11 mouse cellular contexts compared by ENCODE assay signal in genomic region chr9:41585771-41586170, GRCm38 (mm10).
DNase-seq lines count a peak whose midpoint lies in the region; ATAC-seq and TF ChIP-seq lines count a peak whose summit lies in the region.
"Had no signal": no experiment of that assay in that cellular context is flagged by ENCODE, and none has a peak within 500 bp of the region (broad histone marks: within the 10 kb centered on the region; RNA-seq: fewer than 3 reads in every experiment).

No protein-coding gene starts in this region.

- peak overlapping the region; percentile 13; the same call in 1 of the 2 replicates for H3K4me2 ChIP-seq in kidney, postnatal 0 days (ENCODE audit: low read length)
- H3K4me2 ChIP-seq in embryonic facial prominence, embryonic 14.5 days (ENCODE audit: low read depth, low read length), result peak overlapping the region; percentile 73
- H3K4me2 ChIP-seq in hindbrain, embryonic 16.5 days (ENCODE audit: low read length), result peak overlapping the region; percentile 82
- peak overlapping the region; percentile 86 for H3K4me2 ChIP-seq in neural tube, embryonic 14.5 days (ENCODE audit: low read depth, low read length)
- H3K4me2 ChIP-seq in liver, postnatal 0 days (ENCODE audit: low read depth, low read length), result no peak overlapping the region

- no peak for TF ChIP-seq EP300 in liver, postnatal 0 days (IDR thresholded peaks at IDR 0.05; ENCODE audit: low read depth)

- no peak for ATAC-seq in kidney, postnatal 0 days (replicated peaks; ENCODE audit: low FRiP score, low read depth)
- ATAC-seq in embryonic facial prominence, embryonic 14.5 days (ENCODE audit: low read depth), result no peak
- ATAC-seq in hindbrain, embryonic 16.5 days, result no peak
- ATAC-seq in neural tube, embryonic 14.5 days (ENCODE audit: low read depth), result 0 out of 2 replicates have a peak, but pooled peaks have one; percentile 14
- ATAC-seq in liver, postnatal 0 days, result no peak

- H3K27me3 ChIP-seq in kidney, postnatal 0 days (ENCODE audit: insufficient read depth, low read length), result no peaks in the 10 kb centered on the region
- H3K27me3 ChIP-seq in embryonic facial prominence, embryonic 14.5 days (replicated peaks; ENCODE audit: control insufficient read depth, insufficient read depth, low read length), result no peaks in the 10 kb centered on the region
- no peaks in the 10 kb centered on the region for H3K27me3 ChIP-seq in hindbrain, embryonic 16.5 days (replicated peaks; ENCODE audit: control insufficient read depth, insufficient read depth, low read length)
- no peaks in the 10 kb centered on the region for H3K27me3 ChIP-seq in neural tube, embryonic 14.5 days (ENCODE audit: control insufficient read depth, insufficient read depth, low read length)
- 0 out of 2 replicates have a peak, but pooled peaks cover 11% of the 10 kb centered on the region for H3K27me3 ChIP-seq in liver, postnatal 0 days (ENCODE audit: insufficient read depth, low read length)

- 49% methylated on average over 5 of the region's 5 CpGs for WGBS in kidney, postnatal 0 days
- WGBS in embryonic facial prominence, embryonic 14.5 days, result 13% methylated on average over 5 of the region's 5 CpGs
- 10% methylated on average over 5 of the region's 5 CpGs for WGBS in hindbrain, embryonic 16.5 days
- 19% methylated on average over 5 of the region's 5 CpGs for WGBS in neural tube, embryonic 14.5 days
- 62% methylated on average over 5 of the region's 5 CpGs for WGBS in liver, postnatal 0 days (ENCODE audit: insufficient replicate concordance)

- no peak for TF ChIP-seq CTCF in kidney, postnatal 0 days (IDR thresholded peaks at IDR 0.05; ENCODE audit: low read depth)
- TF ChIP-seq CTCF in liver, postnatal 0 days (IDR thresholded peaks at IDR 0.05; ENCODE audit: low read depth), result no peak

- no peak for DNase-seq in kidney, postnatal 0 days (ENCODE audit: low spot score)
- no peak for DNase-seq in kidney, adult 8-10 months
- peak; percentile 68 for DNase-seq in embryonic facial prominence, embryonic 14.5 days (ENCODE audit: low spot score)
- DNase-seq in embryo, embryonic 9.5 days (ENCODE audit: extremely low spot score), result no peak
- DNase-seq in liver, postnatal 0 days, result no peak
- no peak for DNase-seq in thymus, postnatal 4 days
- DNase-seq: gastrocnemius, postnatal 10 days; thymus, postnatal 36 days had no signal

- H3K9me3 ChIP-seq in kidney, postnatal 0 days (replicated peaks; ENCODE audit: low read length), result no peaks in the 10 kb centered on the region
- H3K9me3 ChIP-seq in embryonic facial prominence, embryonic 14.5 days (ENCODE audit: control insufficient read depth, low read length), result no peaks in the 10 kb centered on the region
- no peaks in the 10 kb centered on the region for H3K9me3 ChIP-seq in hindbrain, embryonic 16.5 days (ENCODE audit: control insufficient read depth, low read length)
- H3K9me3 ChIP-seq in neural tube, embryonic 14.5 days (ENCODE audit: control insufficient read depth, low read length), result no peaks in the 10 kb centered on the region
- H3K9me3 ChIP-seq in liver, postnatal 0 days (ENCODE audit: low read length), result no peaks in the 10 kb centered on the region
- H3K9me3 ChIP-seq: G1E had no signal

- no peak overlapping the region for H3K9ac ChIP-seq in kidney, postnatal 0 days (ENCODE audit: low read depth, low read length)
- H3K9ac ChIP-seq in embryonic facial prominence, embryonic 14.5 days (ENCODE audit: low read depth, low read length), result peak overlapping the region; percentile 79
- H3K9ac ChIP-seq in hindbrain, embryonic 16.5 days (ENCODE audit: low read depth, low read length), result peak overlapping the region; percentile 79
- H3K9ac ChIP-seq in neural tube, embryonic 14.5 days (replicated peaks; ENCODE audit: low read depth, low read length), result peak overlapping the region; percentile 100
- no peak overlapping the region for H3K9ac ChIP-seq in liver, postnatal 0 days (replicated peaks)

- H3K4me1 ChIP-seq in kidney, postnatal 0 days (replicated peaks; ENCODE audit: insufficient read depth, low read length), result peaks cover 3% of the 10 kb centered on the region; the same call in 1 of the 2 replicates
- H3K4me1 ChIP-seq in embryonic facial prominence, embryonic 14.5 days (ENCODE audit: control insufficient read depth, insufficient read depth, low read length), result peaks cover 32% of the 10 kb centered on the region
- peaks cover 25% of the 10 kb centered on the region for H3K4me1 ChIP-seq in hindbrain, embryonic 16.5 days (ENCODE audit: control insufficient read depth, insufficient read depth, low read depth, low read length)
- H3K4me1 ChIP-seq in neural tube, embryonic 14.5 days (ENCODE audit: control insufficient read depth, insufficient read depth, low read length), result peaks cover 37% of the 10 kb centered on the region
- H3K4me1 ChIP-seq in liver, postnatal 0 days (ENCODE audit: insufficient read depth), result no peaks in the 10 kb centered on the region

- no peak overlapping the region for H3K4me3 ChIP-seq in kidney, postnatal 0 days (replicated peaks; ENCODE audit: low read depth, low read length)
- H3K4me3 ChIP-seq in embryonic facial prominence, embryonic 14.5 days (ENCODE audit: low read depth, low read length), result peak overlapping the region; percentile 77
- peak overlapping the region; percentile 45 for H3K4me3 ChIP-seq in hindbrain, embryonic 16.5 days (ENCODE audit: low read length)
- H3K4me3 ChIP-seq in neural tube, embryonic 14.5 days (ENCODE audit: low read depth, low read length), result peak overlapping the region; percentile 89
- H3K4me3 ChIP-seq in liver, postnatal 0 days (ENCODE audit: low read depth, low read length), result no peak overlapping the region

- H3K36me3 ChIP-seq in kidney, postnatal 0 days (ENCODE audit: insufficient read depth, low read length), result no peaks in the 10 kb centered on the region
- peaks cover 50% of the 10 kb centered on the region for H3K36me3 ChIP-seq in embryonic facial prominence, embryonic 14.5 days (ENCODE audit: control insufficient read depth, insufficient read depth, low read length)
- peaks cover 3% of the 10 kb centered on the region; the same call in 1 of the 2 replicates for H3K36me3 ChIP-seq in hindbrain, embryonic 16.5 days (ENCODE audit: control insufficient read depth, insufficient read depth, low read length)
- peaks cover 33% of the 10 kb centered on the region for H3K36me3 ChIP-seq in neural tube, embryonic 14.5 days (ENCODE audit: control insufficient read depth, insufficient read depth, low read length)
- H3K36me3 ChIP-seq in liver, postnatal 0 days (replicated peaks; ENCODE audit: insufficient read depth, low read length), result no peaks in the 10 kb centered on the region
- H3K36me3 ChIP-seq: G1E had no signal

- H3K27ac ChIP-seq in kidney, postnatal 0 days, result no peak overlapping the region
- H3K27ac ChIP-seq in embryonic facial prominence, embryonic 14.5 days (replicated peaks; ENCODE audit: low read depth, low read length), result peak overlapping the region; percentile 100
- peak overlapping the region; percentile 94 for H3K27ac ChIP-seq in hindbrain, embryonic 16.5 days (ENCODE audit: low read depth, low read length)
- H3K27ac ChIP-seq in neural tube, embryonic 14.5 days (ENCODE audit: low read depth, low read length), result peak overlapping the region; percentile 94
- H3K27ac ChIP-seq in liver, postnatal 0 days (ENCODE audit: low read depth), result no peak overlapping the region

Comparison
In these comparisons a context has a peak if more than half of its experiments do, and no peak if none do; other contexts are left out.
1. H3K27ac ChIP-seq: peak in embryonic facial prominence, embryonic 14.5 days (single experiment), hindbrain, embryonic 16.5 days (single experiment) and neural tube, embryonic 14.5 days (single experiment); none in kidney, postnatal 0 days (single experiment) and liver, postnatal 0 days (single experiment).
2. H3K4me3 ChIP-seq: peak in embryonic facial prominence, embryonic 14.5 days (single experiment), hindbrain, embryonic 16.5 days (single experiment) and neural tube, embryonic 14.5 days (single experiment); none in kidney, postnatal 0 days (single experiment) and liver, postnatal 0 days (single experiment).
3. H3K9ac ChIP-seq: peak in embryonic facial prominence, embryonic 14.5 days (single experiment), hindbrain, embryonic 16.5 days (single experiment) and neural tube, embryonic 14.5 days (single experiment); none in kidney, postnatal 0 days (single experiment) and liver, postnatal 0 days (single experiment).